ENCODE assay signal across 1 mouse cellular context in the genomic region with DNA sequence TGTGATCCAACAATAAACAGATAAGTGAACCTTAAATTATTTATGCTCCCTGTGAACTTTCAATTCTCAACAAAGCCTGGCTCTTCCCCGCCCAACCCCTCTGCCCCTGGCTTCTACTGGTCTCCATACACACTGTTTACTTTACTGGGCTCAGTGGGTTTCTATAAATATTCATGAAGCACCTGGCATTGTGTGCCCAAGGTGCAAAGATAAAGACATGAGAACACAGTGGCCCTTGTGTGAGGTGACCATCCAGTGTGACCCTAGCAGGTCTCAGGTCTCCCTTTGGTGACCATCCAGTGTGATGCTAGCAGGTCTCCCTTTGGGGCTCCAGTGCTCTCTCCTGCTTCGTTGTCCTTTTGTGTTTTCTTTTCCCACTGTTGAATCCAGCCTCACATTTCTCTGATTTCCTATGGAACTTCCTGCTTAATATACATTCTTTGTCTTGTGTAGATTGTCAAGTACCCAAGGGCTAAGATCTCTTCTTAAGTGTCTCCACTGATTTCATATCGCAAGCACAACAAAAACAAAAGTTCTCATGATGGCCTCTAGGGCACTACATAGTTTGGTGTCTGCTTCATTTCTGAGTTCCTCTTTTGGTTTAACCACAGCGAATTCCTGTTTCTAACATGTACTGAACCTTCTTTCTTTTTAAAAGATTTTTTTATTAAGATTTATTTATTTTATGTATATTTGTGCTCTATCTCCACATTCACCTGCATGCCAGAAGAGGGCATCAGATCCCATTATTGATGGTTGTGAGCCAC.
TF ChIP-seq lines count a peak whose summit lies in the region.

No protein-coding gene starts in this region.

TF ChIP-seq in MEL, 35 proteins besides CTCF, POLR2A, EP300 and RAD21 (continued from another document):
- no peak for TF ChIP-seq TCF12 (IDR thresholded peaks at IDR 0.05; ENCODE audit: low read depth, low read length)
- TF ChIP-seq ZNF384 (IDR thresholded peaks at IDR 0.05; ENCODE audit: low read depth, low read length), result no peak
- TF ChIP-seq BHLHE40 (IDR thresholded peaks at IDR 0.05; ENCODE audit: borderline replicate concordance, low read depth, low read length), result no peak
- TF ChIP-seq MXI1 (IDR thresholded peaks at IDR 0.05; ENCODE audit: low read depth, low read length), result no peak
- no peak for TF ChIP-seq RCOR1 (IDR thresholded peaks at IDR 0.05; ENCODE audit: low read depth, low read length)
- TF ChIP-seq POLR2AphosphoS5 (IDR thresholded peaks at IDR 0.05; ENCODE audit: borderline replicate concordance, low read depth, low read length), result no peak
- TF ChIP-seq TAL1 (IDR thresholded peaks at IDR 0.05; ENCODE audit: low read length), result no peak
- no peak for TF ChIP-seq ZMIZ1 (IDR thresholded peaks at IDR 0.05; ENCODE audit: low read depth, low read length)
- TF ChIP-seq KAT2A (conservative IDR thresholded peaks at IDR 0.05; ENCODE audit: low read depth, low read length), result no peak
- TF ChIP-seq UBTF (IDR thresholded peaks at IDR 0.05; ENCODE audit: borderline replicate concordance, insufficient read depth, low read depth, low read length), result no peak
- no peak for TF ChIP-seq NELFE (IDR thresholded peaks at IDR 0.05; ENCODE audit: low read depth, low read length)
TF ChIP-seq in MEL: peak in this region for 0.
